Mouse (Mus musculus) ES-CJ7 (cell line): ENCODE results near the gene Tbxa2r.

Source experiments
- DNase-seq: peaks from one replicate; pipeline ENCODE4 v3.0.0; 2011; ENCODE audit warnings: low read depth, low spot score

The Tbxa2r gene

DNA sequence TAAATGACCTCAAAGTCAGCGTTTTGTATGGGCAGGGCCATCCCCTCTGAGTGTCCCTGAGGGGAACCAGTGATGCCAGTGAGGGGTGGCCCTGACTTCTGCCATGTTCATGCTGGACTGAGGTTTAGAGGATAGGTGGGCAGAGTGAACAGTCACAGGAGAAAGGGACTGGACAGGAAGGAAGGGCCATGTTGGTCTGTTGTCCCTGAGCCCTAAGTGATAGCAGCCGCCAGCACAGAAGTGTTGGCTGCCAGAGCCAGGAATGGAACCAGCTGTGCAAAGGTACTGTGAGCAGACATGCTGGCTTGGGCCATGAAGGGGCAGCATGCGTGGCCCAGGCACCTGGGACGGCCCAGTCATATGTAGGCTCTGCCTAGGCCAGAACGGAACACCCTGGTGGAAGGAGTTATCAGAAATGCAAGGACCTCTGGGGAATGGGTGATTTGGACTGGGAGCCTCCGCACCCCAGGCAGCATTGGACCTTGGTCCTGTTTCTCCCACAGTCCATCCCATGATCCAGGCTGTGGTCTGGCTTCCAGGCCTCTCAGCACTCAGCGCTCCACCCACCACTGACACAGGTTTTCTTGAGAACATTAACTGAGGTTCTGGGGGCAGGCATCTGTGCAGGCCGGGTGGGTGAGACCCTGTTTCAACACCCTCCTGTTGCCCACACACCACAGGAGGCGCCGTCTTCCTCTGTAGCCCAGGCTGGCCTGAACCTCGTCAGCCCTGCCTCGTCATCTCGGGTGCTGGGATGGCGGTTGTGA is 28.8 kb upstream of the Tbxa2r start:
- DNase-seq, result no peak

DNA sequence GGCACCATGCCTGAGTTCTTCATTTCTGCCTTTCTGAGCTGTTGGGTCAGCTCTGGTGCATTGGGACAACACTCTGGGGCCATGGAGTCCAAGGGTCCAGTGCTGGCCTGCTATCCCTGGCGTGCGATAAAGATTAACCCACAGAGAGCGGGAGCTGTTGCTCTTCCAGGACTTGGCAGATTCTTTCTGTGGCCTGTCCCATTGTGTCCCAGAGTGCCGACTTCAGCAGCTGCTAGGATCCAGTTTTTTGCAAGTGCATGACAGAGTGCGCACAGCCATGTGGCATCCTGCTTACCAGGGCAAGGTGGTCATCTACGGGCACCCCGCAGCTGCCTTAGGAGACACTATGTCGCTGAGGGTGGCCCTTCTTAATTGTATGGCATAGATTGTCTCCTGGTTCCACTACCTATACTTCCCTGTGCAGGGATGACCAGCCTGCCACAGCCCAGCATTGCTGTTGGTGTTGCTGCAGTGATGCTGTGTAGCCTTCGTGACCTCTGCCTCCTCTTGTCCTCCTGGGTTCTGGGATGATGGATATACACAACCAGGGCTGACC is 28.1 kb upstream of the Tbxa2r start:
- DNase-seq, result no peak

DNA sequence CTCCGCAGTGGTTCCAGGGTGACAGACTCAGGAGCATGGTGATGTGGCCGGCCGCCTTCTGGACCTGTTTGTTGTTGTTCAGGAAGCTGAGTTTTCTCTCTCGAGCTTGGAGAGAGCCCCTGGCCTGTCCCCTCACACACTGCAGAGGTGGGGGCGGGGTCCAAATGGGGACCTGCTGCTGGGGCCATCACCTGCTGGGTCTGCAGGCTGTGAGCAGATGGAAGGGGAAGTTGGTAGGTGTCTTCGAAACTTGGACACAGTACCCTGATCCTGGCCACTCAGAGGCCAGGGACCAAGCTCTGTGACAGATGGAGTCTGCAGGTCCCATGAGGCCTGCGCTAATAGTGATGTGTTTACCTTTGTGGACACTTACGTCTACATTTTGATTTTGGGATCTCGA is 27.2 kb upstream of the Tbxa2r start:
- DNase-seq, result no peak

DNA sequence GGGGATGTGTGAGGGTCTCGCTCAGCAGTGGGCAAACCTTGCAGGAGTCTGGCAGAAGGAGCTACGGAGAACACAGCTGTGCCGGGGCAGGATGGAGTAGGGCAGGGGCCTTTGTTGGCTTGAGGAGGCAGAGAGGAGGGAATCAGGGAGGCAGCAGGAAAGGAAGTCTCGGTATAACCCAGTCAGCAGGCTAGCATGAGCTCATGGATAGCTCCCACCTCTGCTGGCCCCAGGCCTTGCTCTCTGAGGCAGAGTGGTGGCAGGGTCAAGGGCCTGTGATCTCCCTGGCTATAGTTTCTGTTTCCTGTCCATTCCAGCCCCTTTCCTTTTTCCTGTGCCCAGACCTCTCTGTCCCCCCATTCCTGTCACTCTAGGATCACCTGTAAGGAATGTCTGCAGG is 26.2 kb upstream of the Tbxa2r start:
- no peak for DNase-seq

DNA sequence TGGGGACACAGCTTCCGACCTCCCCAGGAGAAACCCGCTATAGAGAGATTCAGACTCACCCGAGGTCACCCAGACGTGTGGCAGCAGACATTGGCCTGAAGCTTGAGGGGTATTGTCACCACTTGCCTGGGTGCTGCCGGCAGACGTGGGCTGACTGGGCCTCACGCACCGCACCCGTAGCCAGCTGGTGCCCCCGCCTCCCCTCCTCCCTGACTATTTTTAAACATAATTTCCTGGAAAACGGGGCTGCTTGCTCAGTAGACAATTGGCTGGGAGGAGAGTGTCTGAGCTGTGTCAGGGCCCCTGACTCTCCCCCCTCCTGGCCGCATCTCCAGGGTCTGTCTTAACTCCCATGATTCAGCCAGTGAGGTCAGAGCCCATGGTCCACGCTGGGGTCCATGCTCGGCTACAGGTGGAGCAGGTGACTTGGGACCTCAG is 25.7 kb upstream of the Tbxa2r start:
- DNase-seq, result no peak

DNA sequence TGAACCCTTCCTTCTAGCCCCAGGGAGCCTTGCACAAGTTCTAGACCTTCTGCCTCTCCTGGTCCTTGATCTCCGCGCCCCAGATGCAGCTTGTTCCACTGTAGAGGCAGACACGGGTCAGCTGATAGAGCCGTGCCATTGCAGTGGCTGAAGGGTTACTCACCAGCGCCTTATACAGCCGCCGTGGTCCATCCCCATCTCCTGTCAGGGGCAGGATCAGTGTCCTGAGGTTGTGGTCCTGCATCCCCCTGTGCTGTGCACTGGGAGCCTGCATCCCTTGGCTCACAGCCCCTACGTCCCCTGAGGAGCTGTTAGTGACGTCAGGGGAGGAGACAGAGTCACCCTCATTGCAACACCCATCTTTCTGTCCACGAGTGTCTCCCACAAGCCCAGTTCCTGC is 25.3 kb upstream of the Tbxa2r start:
- no peak for DNase-seq

DNA sequence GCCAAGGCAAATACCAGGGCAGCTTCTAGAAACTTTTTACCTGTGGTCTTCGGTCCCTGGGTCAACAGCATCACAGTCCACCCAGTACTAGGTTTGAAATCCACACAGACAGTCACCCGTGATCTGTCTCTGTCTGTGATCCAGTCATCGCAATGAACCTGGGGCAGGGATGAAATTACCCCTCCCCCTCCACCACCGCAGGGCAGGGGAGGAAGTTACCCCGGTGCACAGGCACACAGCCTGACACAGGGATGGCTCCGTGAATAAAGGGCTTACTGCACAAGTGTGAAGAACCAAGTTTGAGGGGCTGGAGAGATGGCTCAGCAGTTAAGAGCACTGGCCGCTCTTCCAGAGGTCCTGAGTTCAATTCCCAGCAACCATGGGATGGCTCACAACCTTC is 24.8 kb upstream of the Tbxa2r start:
- no peak for DNase-seq

DNA sequence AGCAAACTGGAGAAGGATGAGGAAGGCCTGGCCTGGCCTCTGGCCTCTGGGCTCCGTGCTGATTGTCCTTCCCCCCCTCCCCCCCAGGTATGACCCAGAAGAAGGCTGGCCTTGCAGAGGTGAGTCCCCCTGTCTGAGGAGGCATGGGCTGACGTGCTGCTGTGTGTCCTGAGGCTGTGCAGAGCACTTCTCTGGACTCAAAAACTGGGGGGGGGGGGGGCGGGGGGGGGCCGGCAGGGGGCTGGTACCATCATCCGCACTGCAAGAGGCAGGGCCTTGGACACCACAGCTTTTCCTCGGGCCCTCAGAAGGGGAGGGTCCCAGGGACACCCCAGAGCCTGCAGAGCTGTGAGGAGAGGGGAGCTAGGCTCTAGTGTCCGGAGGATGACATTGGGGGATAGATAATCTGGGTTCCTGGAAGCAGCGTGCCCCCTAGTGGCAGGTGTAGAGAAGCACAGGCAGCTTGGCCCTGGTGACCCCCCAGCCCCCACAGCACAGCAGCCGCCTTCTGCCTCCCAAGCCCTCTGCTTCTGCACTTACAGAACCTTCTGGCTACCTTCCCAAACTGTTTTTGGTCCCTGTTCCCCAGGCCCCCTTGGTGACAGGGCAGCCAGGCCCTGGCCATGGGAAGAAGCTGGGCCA is 23.8 kb upstream of the Tbxa2r start:
- peak; percentile 69 for DNase-seq

DNA sequence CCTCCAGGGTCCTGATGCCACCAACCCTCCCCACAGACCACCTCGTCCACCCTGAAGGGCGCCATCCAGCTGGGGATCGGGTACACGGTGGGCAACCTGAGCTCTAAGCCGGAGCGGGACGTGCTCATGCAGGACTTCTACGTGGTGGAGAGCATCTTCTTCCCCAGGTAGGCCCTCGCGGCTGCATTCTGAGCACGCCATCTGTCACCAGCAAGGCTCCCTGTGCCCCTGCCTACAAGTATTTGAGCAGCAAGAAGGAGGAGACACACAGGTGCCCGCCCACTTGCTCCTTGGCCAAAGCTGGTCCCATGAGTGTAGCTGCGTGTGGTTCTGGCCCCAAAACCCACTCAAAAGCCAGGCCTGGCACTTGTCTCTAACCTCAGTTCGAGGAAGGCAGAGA is 22.9 kb upstream of the Tbxa2r start:
- no peak for DNase-seq

DNA sequence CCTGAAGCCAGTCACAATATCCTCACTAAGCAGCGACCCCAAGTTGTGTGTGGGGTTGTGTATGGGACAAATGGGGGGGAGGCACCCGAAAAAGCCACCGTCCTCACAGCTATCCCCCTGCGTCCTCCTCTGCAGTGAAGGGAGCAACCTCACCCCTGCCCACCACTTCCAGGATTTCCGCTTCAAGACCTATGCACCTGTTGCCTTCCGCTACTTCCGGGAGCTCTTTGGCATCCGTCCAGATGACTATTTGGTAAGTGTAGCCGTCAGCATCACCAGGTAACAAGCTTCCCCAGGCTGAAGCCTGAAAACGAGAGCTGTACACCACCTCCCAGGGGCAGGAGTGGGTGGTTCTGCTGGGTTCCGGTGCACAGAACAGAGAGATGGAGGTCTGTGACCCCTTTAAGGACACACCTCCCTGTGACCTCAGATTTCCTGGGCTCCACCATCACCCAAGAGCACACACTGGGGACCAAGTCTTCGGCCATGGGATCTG is 22.3 kb upstream of the Tbxa2r start:
- DNase-seq, result no peak

DNA sequence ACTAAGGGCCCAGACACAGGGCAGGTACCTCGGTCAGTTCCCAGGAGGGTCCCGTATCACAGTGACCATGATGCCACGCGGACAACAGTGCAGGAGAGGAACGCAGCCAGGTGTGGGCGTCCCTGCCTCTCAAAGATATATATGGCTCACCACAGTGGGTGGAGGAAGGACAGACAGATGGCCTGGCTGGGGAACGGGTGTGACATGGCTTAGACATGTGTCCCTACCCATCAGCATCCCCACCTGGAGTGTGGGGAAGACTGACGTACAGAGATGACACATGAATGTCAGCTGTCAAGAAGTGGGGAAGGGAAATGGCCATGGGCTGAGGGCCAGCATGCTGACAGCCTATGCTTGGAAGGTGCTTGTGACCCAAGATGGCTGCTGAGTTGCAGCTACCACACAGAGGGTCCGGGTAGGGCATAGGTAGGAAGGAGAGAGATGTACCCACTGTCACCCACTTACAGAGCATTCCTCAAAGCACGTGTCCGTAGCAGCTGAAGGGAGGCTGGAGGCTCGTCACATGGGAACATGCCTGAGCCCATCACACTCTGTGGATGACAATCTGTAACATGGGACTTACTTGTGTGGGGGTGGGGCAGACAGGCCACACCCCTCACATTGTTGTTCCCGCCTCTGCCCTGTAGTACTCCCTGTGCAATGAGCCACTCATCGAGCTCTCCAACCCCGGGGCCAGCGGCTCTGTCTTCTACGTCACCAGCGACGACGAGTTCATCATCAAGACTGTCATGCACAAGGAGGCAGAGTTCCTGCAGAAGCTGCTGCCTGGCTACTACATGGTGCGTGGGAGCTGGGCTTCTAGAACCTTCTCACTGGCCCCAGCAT is 21.5 kb upstream of the Tbxa2r start:
- no peak for DNase-seq

DNA sequence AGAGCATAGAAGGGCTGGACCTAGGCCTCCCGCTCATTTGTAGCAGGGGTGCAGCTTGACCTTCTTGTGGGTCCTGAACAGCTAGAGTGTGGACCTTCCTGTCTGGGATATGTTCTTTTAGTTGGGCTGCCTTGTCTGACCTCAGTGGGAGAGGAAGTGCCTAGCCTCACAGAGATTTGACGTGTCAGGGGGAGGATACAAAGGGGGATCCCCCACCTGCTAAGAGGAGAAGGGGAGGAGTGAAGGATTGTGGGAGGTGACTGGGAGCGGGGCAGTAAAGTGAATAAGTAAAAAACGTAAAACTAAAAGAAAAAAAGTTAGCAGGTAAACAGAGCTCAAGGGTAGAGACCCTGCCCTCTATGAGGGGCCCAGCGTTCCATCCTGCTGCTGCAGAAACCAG is 19.0 kb upstream of the Tbxa2r start:
- DNase-seq, result no peak

DNA sequence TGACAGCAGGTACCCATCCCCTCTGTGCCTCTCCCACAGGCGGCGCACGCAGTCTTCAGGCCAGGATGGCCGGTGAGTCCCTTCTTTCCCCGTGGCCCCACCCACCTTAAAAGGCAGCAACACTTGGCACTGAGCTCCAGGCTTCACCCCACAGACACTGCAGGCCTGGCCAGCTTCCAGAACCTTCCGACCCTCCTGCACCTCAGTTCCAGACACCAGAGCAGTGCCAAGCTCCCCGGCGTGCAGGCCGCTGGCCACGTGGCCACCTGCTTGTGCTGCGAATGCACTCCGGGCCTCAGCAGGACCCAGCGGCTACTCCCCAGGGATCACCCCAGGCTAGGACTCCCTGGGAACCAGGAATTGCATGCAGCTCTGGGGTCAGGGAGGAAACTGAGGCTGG is 14.9 kb upstream of the Tbxa2r start:
- no peak for DNase-seq

DNA sequence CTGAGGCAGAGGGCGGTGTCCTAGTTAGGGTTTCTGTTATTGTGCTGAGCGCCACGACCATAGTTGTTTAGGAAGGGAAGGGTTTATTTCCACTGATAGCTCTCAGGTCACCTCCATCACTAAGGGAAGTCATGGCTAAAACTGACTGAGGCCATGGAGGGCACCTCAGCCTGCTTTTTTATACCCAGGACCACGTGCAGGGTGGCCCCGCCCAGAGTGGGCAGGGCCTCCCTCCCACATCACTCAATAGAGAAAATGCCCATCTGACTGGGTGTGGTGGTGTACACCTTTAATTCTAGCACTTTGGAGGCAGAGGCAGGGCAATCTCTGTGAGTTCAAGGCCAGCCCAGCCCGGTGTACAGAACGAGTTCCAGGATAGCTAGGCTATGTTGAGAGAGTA is 14.3 kb upstream of the Tbxa2r start:
- no peak for DNase-seq

DNA sequence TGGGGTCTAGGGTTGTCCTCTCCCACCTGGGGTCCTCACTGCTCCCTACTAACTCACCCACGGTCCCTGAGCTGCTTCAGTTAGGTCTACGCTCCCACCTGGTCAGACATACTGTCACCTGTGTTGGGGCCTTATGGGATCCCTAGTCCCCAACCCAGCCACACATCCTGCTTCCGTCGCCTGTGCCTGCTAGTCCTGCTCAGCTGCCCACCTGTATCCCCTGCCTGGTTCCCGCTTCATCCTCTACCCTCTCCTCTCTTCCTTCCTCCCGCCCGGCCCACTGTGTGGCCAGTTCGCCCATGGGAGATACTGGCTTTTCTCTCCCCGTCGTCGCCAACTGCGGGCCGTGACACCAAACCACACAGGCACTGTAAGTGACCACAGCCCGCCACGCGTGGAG is 12.9 kb upstream of the Tbxa2r start:
- no peak for DNase-seq

DNA sequence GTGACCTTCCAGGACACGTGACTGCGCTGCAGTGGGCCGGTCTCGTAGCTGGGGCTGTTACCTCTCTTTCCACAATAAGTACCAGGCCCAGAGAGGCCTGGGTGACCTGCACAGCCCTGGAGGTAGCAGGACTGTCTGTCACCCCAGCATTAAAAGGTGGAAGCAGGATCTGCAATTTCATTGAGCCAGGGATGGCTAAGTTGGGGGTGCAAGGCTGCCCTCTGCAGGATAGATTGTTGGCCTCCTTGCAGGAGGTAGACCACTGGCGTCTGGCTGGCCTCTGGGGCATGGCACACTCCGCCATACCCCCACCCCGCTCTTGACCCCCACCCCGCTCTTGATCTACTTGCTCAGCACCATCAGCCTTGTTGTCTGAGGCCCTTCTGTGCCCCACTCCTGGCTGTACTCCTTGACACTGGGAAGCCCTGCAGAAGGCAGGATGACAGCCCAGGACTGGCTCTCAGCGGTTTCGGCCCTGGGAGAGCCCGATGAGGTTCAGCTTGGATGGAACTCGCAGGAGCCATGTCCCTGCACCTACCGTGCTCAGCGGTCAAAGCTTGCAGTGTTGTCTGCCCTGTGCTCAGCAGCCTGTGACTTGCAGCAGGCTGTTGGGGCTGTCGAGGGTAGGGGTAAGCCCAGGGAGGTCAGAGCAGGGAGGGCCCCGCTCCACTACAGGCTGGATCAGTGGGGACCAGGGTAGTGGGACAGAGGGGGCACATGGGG is 12.0 kb upstream of the Tbxa2r start:
- no peak for DNase-seq

DNA sequence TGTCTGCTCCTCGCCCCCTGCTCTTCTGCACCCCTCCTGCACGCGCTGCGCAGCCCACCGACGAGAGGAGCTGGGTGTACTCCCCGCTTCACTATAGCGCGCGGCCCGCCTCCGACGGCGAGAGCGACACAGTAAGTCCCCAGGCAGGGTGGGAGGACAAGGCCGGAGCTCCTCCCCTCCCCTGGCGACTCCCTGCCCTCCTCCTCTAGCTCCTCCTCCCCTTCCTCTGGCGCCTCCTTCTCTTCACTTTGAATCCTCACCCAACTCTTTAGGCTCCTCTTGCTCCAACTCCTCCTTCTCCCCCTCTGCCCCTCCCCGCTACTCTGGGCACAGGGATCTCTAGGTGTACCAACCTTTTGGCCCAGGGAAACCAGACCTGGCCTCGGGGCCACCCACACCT is 11.3 kb upstream of the Tbxa2r start:
- peak; percentile 83 for DNase-seq

DNA sequence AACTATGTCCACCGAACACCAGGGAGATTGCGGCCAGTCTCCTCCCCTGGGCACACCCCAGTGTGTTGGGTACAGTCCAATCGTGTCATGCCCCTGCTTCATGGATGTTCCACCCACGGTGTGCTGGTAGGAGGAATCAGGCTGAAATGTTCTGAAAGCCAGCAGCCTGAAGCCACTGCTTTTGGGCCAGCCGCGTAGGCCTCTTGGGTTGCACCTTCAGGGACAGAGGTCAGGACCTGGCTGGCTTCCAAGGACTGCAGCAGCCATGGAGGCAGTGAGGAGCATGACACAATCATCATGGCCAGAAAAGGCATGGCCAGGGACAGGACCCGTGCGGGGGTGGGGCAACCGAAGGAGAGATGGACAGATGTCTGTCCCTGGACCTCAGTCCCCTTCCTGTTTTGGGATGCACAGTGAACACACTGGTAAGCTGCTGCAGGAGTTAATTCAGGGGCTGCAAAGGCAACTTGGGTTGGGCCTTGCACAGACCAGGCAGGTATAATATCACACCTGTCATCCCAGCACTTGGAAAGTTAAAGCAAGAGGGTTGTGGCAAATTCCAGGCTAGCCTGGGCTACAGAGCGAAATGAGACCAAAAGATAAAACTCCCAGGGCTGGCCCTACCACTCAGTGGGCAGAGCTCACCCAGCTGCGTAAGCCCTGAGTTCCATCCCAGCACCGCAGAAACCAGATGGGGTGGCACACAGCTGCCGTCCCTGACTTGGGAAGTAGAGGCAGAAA is 9.8 kb upstream of the Tbxa2r start:
- no peak for DNase-seq

DNA sequence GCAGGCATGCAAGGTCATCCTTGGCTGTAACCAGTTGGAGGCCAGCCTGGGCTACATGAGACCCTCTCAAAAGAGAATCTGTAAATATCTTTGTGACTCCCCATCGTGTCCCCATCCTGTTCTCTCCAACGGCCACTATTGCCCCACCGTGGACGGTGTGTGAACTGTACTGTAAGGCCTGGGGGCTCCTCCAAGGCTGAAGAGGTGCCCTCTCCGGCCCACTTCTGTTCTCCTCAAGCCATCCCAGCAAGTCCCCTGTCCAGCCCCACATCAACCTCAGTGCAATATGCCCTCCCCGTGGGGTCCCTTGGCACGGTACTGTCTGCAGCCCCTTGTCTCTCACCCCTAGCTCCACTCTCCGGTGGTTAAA is 9.2 kb upstream of the Tbxa2r start:
- DNase-seq, result no peak

DNA sequence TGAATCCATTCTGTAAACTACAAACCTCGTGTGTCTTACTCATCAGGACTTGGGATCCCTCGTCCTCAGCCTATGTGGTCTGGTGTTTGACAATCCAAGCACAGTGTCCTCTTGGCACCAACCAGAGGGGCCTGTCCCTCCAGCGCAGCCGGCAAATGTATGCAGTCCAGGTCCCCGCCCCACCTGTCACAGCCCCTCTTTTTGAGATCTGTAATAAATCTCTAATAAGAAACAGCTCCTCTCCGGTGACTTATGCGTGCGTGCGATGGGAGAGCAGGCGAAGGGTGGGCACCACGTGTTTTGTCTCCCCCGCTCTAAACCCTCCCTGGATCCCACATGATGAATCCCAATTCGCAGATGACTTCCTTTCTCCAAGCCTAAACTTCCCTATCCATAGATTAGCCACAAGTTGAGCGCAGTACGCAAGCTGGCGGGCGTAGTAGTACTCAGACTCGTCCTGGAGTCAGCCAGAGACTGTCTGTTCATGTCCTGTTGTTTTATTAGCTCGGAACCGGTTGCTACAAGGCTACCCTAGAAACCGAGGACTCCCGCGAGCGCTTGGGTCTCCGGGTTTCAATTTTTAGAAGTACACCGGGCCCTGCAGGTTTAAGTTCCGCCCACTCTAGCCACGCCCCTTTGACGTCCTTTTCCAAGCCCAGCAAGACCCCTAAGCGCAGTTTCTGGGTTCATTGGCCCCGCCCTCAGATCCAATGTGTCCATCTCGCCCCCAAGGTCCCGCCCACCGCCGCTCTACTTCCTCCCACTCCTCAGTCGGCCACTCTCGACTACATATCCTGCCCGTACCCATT is 8.6 kb upstream of the Tbxa2r start:
- DNase-seq, result peak; percentile 99
